Mouse (Mus musculus) right cerebral cortex, adult 2 months (tissue): ENCODE data around the gene P2rx3.

Source experiments
- DNase-seq, 2 experiments: peaks; one replicate each; pipeline ENCODE4 v3.0.0; 2021 to 2022; ENCODE audit warnings: low spot score in 2 of 2

Gene P2rx3

DNA sequence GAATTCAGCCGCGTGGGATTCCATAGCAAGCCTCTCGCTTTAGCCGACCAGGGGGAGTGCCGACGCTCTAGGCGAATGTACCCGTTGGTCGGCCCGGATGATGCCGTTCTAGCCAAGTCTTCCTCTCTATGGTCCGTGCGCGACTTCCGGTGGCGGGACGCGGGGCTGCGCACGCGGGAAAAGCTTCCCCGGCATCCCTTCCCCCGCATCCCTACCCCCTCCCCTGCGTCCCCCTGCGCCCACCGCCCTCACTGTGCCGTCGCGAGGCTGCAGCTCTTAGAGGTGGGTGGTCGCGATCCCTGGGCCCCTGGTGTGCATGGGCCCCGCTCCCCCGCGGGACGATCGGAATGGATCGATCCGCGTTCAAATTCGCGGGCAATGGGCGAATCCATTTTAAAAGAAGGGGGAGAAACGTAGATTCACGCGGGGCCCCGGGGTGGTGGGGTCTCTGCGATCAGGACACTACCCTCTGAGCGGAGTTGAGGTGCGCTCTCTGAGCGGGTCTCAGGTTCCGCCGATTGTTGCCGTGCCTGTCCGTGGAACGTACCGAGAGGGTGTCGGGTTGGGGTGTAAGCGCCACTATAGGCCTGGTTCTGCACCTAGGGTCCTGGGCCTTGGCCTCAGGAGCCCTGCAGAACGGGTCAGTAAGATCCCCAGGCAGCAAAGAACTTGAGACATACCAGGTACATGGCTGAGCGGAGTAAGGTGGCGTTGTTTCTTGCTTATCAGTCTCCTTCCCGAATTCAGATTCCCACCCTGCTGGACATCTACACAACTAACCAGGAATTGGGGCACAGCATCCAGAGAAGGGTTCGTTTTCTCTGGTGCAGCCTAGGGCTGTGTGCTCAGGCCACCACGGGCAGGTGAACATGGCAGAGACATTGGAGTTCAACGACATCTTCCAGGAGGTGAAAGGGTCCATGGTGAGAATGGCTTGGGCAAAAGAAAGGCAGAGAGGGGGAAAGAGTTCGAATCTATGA lies at the start of gene P2rx3, which contains the start of gene Ssrp1:
P2rx3 (minus strand) TSS at position 416 of the 980 bp plus-strand sequence.
Ssrp1 (plus strand) TSS at position 188 of the 980 bp plus-strand sequence.
- DNase-seq, result peak; percentile 92 to 94

DNA sequence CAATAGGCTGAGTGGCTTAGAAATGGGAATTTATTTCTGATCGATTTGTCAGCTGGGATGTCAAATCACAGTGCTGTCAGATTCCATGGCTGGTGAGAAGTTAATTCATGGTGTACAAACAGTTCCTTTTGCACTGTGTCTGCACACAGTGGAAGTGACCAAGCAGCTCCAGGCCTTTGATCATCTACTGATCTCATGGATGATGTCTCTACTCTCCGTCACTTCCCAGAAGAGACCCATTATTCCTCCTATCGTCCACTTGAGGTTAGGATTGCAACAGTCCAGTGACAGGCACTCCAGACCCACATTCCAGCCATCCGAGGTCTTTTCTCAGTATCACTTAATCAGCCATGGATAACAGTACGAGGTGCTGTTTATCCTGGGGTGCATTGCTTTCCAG lies 36.5 kb upstream of the P2rx3 start:
- DNase-seq, result no peak

DNA sequence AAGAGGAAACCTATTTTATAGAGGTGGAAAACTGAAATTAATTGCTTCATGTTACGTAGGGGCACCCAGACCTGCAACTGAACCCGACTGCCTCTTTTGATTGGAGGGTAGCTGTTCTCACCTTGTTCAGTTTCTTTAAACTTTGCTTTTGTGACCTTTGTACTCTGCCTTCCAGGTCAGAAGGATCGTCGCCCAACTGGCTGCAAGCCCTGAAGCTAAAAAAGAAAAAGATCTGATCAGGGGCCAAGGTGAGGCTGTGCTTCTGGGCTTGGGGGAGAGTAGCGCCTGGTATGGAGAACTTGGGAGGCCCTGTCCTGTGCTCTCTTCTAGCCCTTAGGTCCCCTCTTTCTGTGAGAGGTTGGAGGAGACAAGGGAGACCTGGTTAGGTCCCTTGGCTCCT lies 34.7 kb upstream of the P2rx3 start:
- DNase-seq, result no peak

DNA sequence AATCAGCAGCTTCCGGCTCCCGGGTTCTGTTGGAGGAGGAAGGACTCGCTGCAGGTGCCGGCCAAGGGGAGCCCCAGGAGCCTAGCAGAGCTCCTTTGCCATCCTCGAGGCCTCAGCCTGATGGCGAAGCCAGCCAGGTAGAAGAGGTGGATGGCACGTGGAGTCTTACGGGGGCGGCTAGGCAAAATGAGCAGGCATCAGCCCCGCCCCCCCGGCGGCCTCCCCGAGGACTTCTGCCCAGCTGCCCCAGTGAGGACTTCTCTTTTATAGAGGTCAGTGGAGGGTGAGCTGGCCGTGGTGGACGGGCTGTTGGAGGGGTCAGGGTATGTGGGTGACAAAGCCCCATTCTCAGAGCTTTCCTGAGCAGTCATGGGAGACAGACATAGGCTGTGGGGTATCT lies 32.8 kb upstream of the P2rx3 start:
- DNase-seq, result no peak

DNA sequence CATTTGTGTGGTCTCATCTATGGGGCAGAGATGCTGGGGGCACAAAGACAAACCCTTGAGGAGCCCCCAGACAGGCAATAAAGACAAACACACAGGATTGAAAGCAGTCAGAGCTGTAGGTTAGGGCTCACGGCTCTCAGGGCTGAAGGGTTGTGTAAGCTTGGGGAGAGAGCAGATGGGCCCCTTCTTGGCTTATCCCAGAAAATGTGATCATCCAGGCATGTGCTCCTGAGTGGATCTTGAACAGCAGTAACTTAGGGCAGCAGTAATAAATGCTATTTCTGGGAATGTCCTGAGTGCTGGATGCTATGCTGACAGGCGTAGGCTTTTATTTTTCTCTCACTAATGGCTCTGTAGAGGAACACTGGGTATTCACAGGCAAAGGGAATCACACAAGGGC lies 31.4 kb upstream of the P2rx3 start:
- DNase-seq, result peak in 1 of 2 experiments; percentile 16

DNA sequence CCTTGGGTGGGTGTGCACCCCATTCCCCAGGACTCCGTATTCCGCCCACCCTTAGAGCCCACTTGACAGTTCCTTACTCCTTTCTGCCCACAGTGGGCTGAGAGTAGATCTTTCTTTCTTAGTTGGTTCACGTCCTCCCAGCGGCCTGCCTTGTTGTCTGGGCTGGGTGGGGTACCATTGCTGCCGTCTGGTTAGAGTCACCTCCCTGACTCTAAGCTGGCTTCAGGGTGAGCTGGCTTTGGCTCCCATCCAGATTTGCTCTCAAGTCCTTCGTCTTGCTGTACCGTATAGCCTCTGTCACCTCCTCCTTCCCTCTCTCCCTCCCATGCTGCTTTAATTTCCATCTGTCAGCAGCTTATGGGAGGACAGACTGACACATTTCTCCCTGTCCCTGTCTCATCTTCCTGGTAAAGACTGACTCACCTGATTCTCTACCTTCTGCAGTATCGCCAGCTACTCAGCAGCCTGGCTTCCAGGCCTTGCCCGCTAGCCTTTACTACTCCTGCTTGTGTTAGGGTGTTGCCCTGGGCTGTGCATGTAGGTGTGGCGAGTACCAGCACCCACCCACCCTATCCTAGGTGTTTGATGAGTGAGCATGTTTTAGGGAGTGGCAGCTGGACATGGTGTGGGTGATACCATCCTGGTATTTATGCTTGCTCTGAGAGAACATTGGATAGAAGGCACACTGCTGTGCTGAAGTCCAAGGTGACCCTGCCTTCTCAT lies 30.8 kb upstream of the P2rx3 start:
- DNase-seq, result peak in 1 of 2 experiments; percentile 27

DNA sequence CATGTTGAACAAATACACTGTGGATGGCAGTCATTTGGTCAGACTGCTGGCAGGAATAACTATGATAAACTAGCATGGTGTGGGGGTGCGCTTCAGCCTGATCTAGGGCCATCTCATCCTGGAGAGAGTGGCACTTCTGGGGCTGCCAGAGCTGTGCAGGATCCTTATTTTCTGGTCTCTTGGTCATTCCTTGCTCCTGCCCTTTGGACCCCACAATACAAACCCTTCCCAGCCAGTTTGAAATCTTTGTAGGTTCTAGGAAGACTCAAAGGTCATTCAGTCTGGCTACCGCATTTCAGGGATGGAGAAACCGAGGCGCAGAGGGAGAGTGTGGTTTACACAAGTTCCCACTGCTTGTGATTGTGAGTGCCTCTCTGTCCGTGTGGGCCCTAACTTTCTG lies 29.7 kb upstream of the P2rx3 start:
- no peak for DNase-seq

DNA sequence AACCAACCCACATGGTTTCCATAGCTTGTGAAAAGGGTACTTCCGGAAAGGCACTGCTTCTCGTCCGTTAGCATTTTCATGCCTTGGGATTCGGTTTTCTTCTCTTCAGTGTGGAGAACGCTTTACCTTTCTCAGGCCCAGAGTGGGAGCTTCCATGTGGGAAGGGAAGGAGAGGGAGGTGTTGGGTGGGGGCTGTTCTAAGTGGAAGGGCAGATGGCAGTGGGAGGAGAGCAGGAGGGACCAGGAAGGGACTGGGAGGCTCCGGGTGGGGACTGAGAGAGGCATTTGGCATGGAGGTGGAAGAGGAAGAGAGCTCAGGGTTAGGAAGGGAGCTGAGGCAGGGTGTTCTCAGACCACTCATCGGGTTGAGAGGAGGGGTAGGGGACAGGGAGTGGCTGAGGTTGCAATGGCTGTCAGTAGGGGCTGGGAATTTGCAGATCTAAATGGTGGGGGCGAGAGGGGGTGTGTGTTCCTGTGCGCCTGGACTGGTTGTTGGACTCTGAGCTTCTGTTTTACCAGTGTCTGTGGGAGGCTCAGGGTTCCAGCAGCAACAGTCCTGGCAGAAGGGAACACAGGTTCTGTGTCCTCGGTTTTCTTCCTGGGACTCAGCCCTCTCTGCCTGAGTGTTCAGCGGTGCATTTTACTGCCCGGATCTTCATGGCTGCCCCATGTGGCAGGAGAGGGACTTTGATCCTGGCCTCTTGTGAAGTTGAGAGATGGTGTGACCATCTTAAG lies 28.0 kb upstream of the P2rx3 start:
- peak; percentile 54 to 70 for DNase-seq

DNA sequence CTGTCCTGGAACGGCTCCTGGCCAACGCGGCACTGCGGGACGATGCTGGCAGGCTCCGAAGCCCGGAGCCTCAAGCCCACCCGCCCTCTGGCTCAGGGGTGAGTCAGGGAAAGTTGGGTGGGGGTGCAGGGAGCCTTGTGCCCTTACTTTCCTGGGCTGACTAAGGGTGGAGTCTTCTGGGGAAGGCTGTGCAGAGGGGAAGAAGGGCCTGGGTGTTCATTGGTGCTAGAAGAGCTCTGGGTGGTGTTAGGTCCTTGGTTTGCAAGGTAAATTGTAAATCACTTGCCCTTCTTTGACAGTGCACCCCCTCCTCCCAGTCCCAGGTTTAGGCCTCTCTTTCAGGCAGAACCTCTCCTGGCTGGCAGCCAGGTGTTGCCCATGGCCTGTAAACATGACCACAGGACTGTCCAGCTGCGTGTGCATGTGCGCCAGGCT lies 23.9 kb upstream of the P2rx3 start:
- DNase-seq, result no peak

DNA sequence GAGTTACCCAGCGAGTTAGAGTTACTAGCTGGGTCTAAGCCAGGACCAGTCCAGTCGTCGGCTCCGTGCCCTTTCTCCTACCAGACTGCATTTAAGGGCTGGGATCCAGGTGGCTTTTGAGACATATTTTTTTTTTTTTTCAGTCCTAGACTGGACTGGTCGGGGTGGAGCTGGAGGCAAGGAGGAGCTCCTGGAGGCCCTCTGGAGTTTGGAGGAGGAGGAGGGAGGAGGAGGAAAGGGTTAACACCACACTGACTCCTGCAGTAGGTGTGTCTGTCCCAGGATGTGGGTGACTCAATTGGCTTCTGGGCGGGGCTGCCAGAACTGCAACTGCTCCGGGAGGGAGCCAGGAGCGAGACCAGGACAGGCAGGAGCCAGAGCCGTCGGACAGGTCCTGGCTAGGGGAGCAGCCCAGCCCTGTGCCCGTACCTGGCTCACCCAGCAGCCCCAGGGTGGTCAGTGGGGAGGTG lies 23.4 kb upstream of the P2rx3 start:
- DNase-seq, result no peak

DNA sequence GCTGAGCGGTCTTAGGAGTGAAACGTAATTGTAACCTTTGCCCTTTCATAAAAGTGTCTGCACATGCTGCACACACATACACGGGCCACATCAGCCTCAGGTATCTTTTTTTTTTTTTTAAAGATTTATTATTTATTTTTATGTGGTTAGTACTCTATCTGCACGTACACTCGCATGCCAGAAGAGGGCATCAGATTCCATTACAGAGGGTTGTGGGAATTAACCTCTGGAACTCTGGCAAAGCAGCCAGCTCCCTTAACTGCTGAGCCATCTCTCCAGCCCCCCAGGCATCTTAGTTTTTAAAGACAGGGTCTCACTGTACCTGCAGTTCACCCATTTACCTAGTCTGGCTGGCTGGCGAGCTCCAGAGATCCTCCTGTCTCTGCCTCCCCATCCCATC lies 22.4 kb upstream of the P2rx3 start:
- no peak for DNase-seq

DNA sequence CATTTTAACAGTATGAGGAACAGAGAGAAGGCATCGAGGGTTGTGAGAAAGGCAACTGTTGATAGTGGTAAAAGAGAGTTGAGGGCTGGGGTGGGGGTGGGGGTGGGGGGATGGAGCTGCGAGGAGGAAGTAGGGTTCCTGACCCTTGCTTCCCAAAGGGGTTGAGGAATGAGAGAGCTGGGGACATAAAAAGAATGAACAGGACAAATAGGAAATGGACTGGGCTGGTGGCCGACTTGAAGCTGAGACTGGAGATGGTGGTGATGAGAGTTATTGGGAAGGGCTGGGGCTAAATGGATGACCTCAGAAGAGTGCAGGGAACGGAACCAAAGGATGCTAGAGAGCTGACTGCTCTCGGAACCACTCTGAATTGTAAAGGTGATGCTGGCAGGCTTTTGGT lies 19.4 kb upstream of the P2rx3 start:
- no peak for DNase-seq

DNA sequence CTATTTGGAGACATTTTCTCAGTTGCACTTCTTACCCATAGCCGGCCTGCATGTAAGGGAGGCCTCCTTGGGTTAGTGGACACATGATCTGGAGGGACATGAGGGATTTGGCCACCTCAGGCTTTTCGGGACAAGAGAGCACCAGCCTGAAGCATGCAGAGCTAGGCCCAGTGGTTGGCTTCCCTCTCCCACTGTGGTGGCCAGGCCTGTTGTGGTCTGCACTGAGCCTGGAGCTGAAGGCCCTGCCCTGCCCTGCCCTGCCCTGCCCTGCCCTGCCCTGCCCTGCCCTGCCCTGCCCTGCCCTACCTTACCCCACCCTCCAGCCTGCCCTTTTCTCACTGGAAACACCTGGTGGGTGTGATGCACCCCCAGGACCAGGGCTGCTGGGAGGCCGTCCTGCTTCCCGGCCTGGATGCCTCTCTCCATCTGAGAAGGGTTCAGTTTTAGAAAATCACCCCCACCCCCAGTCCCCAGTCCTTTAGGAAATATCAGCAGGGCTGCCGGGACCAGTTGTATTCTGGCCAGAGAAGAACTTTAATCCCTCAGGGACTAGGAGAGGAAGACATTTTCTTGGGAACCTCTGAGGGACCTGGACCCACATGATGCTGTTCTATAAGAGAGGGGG lies 16.0 kb upstream of the P2rx3 start:
- no peak for DNase-seq

DNA sequence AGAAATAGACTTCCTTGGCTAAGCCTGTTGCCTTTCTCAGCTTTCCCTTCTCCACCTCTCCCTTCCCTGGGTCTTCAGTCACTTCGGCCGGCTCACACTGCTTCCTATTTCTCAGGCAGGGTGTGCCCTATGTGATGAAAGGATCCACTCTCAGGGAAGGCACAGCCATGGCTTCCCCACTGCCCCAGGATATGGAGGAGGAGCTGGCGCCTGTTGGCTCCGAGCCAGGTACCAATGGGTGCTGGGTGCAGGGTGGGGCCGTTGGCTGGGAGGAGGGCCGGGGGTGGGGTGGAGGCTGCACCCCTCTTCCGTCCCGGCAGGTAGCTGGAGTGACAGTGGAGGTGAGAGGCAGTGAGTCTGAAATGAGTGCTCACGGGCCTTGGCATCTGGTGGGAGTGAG lies 13.5 kb upstream of the P2rx3 start:
- DNase-seq, result no peak

DNA sequence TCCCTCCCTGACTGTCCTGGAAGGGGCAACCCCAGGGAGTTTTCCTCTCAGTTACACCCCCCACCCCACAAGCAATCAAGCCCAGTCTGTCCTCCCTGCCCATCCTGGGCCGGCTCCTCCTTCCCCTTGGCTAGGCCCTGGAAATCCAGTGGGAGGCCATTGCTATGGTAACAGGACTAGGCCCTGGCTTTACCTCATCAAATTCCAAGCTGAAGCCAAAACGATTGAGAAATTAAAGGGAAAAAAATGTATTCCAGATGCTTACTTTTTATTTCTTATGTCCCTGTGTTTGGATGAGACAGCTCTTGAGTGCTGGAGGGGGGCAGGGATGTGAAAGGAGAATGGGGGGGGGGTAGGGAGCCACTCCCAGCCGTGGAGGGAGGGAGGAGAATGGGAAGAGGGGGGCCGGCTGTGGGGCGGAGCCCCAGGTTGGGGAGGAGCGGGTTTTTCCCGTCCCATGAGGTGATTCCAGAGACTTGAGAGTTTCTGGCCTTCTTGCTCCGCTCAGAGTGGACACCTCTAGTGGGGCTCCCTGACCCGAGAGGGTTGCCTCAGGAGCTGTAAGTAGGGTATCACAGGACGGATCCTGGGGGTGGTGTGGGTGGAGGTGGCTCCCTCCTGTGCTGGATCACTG lies 12.9 kb upstream of the P2rx3 start:
- peak; percentile 49 to 64 for DNase-seq

DNA sequence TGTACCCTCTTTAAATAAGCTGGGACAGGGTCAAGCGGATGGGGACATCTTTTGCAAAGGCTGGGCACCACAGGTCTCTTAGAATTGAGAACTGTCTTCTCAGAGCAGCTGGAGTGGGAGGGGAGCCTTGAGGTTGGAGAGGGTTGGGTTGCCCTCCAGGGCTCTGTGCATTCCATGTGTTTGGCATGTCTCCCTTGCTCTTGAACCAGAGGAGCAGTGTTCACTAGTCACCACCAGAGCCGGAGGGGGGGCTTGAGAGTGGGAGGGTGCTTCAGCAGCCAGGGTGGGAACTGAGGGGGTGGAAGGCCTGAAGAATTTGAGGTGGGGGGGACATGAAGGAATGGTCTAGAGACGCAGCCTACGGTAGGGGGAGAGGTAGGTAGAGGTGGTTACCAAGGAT lies 12.0 kb upstream of the P2rx3 start:
- no peak for DNase-seq

DNA sequence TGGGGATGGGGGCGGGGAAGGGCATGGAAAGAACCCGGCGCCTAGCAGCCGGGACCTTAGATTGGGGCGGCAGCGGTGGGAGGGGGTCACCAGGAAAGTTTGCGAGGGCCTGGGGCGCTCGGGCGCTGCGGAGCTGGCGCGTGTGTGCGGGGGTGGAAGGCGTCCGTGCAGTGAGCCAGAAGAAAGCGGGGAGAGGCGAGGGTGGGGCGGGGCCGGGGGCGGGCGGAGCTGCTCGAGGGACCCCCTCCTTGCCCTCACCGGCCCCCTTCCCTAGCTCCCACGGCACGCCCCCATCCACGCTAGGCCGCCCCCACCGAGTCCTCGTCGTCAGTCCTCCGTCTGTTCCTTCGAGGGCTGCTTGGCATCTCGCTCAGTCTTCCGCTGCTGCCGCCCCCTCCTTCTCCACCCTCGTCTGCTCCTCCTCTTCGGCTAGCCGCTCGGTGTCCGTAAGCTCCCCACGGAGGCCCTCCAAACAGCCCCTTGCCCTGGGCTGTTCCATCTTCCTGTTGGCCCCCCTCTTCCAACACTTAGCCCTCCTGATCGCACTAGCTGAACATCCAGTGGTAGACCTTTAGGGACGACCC lies 11.0 kb upstream of the P2rx3 start:
- DNase-seq, result peak; percentile 72 to 73

DNA sequence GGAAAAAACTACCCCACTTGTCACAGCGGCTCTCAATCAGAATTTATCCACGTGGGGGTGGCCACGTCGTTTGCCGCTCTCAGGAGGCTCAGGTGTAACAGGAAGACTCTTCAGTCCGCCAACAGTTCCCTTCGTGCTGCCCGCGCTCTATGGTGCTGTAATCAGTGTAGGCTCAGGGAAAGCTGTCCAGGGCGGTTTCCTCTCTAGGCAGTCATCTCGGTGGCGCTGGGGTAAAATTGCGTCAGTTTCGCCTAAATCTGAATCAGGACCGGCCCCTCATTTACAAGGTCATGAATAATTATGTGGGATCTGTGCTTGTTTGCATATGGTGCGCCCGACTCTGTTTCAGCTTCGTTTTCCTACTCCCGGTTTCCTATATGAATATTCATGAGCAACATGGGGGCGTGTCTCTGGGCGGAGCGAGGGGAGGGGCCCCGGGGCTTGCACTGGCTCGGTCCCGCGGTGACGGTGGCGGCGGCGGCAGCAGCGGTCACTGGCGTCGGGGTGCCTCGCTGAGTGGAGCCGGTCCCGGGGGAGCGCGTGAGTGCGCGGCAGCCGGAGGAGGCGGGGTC lies 10.4 kb upstream of the P2rx3 start, which contains the start of gene Tnks1bp1:
Tnks1bp1 (plus strand) TSS at position 427 of the 572 bp plus-strand sequence.
- peak; percentile 92 to 96 for DNase-seq

DNA sequence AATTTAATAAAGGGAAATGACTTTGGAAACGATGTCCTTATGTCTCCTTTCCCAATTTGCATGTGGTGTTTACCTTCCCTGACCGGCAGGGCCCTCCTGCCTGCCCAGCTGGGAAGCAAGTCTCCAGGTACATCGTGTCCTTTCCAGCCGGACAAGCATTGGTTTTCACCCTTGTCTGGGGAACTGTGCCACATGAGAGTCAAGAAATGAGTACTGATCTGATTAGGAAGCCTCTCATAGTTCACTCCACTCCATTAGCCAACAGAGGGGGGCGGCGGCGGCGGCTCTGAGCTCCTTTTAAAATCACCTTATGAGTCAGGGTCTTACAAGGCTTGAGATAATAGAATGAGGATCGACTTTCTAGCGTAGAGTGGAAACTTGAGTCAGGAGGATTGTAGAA lies 9.8 kb upstream of the P2rx3 start:
- DNase-seq, result no peak

DNA sequence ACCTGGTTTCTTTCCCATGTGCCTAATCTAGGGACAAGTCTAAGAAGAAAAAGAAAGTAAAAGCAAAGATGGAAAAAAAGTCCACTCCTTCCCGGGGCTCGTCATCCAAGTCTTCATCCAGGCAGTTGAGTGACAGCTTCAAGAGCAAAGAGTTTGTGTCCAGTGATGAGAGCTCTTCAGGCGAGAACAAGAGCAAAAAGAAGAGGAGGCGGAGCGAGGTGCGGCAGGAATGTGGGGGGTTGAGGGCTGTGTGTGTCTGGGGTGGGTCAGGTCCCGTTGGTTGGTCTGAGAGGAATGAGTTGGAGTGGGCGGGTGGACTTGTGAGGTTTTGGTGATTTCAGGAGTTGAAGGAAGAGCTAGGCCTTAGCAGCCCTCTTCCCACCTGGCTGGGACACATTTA lies 9.0 kb upstream of the P2rx3 start:
- no peak for DNase-seq
